Mouse (Mus musculus) urinary bladder, adult 18-20 months (tissue): Measurements from ENCODE around the gene 4930507D05Rik.
"Not testable (repeated sequence)": the region's sequence is repeated elsewhere in the genome, so short reads cannot be mapped to it uniquely, and the experiment has no call there.

Experiments
- DNase-seq, 2 experiments: peaks; one replicate each; pipeline ENCODE4 v3.0.0; 2022; ENCODE audit warnings: low spot score in 2 of 2, mixed read lengths in 2 of 2

4930507D05Rik gene

GRCm38 (mm10) chr10:62449364-62450279 lies at the start of gene 4930507D05Rik, which contains the start of gene Supv3l1:
TSS of gene 4930507D05Rik (plus strand) at chr10:62449489.
TSS of gene Supv3l1 (minus strand) at chr10:62449738.
- DNase-seq, result peak; percentile 78 to 98

GRCm38 (mm10) chr10:62401641-62402111 lies 47.6 kb upstream of the 4930507D05Rik start:
- peak in 1 of 2 experiments; percentile 10 for DNase-seq

- DNase-seq, result no peak
Observed at GRCm38 (mm10) chr10:62404901-62405300, 44.4 kb upstream of the 4930507D05Rik start.

- DNase-seq, result peak; percentile 39 to 74
Observed at GRCm38 (mm10) chr10:62410943-62411342, 38.3 kb upstream of the 4930507D05Rik start.

- no peak for DNase-seq
Observed at GRCm38 (mm10) chr10:62411431-62412410, 37.6 kb upstream of the 4930507D05Rik start.

GRCm38 (mm10) chr10:62412906-62413605 lies 36.2 kb upstream of the 4930507D05Rik start:
- DNase-seq, result peak; percentile 25 to 33

- peak in 1 of 2 experiments; percentile 29 for DNase-seq
Observed at GRCm38 (mm10) chr10:62413606-62413982, 35.7 kb upstream of the 4930507D05Rik start.

GRCm38 (mm10) chr10:62418831-62419356 lies 30.4 kb upstream of the 4930507D05Rik start:
- DNase-seq, result no peak

GRCm38 (mm10) chr10:62419422-62419821 lies 29.9 kb upstream of the 4930507D05Rik start:
- no peak for DNase-seq

- no peak for DNase-seq
Observed at GRCm38 (mm10) chr10:62420399-62420798, 28.9 kb upstream of the 4930507D05Rik start.

GRCm38 (mm10) chr10:62421127-62421526 lies 28.2 kb upstream of the 4930507D05Rik start:
- DNase-seq, result no peak

GRCm38 (mm10) chr10:62422255-62422654 lies 27.0 kb upstream of the 4930507D05Rik start, which contains the start of gene Hkdc1:
TSS of gene Hkdc1 (minus strand) at chr10:62422491.
- no peak for DNase-seq

- DNase-seq, result no peak
Observed at GRCm38 (mm10) chr10:62425081-62425871, 24.0 kb upstream of the 4930507D05Rik start.

GRCm38 (mm10) chr10:62430427-62430826 lies 18.9 kb upstream of the 4930507D05Rik start:
- DNase-seq, result no peak

GRCm38 (mm10) chr10:62450280-62450640 lies 971 bp downstream of the 4930507D05Rik start:
- DNase-seq, result no peak

- not testable (repeated sequence) for DNase-seq
Observed at GRCm38 (mm10) chr10:62452001-62452400, 2.7 kb downstream of the 4930507D05Rik start.

- DNase-seq, result no peak
Observed at GRCm38 (mm10) chr10:62461321-62461720, 12.0 kb downstream of the 4930507D05Rik start.

GRCm38 (mm10) chr10:62469736-62470135 lies 20.4 kb downstream of the 4930507D05Rik start:
- DNase-seq, result no peak

- no peak for DNase-seq
Observed at GRCm38 (mm10) chr10:62471105-62471504, 21.8 kb downstream of the 4930507D05Rik start.

GRCm38 (mm10) chr10:62474944-62475343 lies 25.7 kb downstream of the 4930507D05Rik start:
- DNase-seq, result no peak
